Mouse (Mus musculus): ENCODE data around the gene Olfr473. TPM values are rescaled to one million over a fixed set of nuclear protein-coding genes. Genes with fewer than 3 reads are reported as not detected.

The Olfr473 gene
- not detected in 2 replicates for polyA plus RNA-seq (2015; fragmentation: Nextera tagmentation; extraction: Ambion mirVana)

GRCm38 (mm10) chr7:107930146-107930545, at the start of gene Olfr473:
Olfr473 (plus strand) TSS chr7:107930446.

GRCm38 (mm10) chr7:107897602-107898001, 32.6 kb upstream of the Olfr473 start, which contains the start of gene Olfr472:
Olfr472 (plus strand) TSS chr7:107897902.

GRCm38 (mm10) chr7:107954343-107954742, 24.1 kb downstream of the Olfr473 start, which contains the start of gene Olfr474:
Olfr474 (plus strand) TSS chr7:107954643.

DNA sequence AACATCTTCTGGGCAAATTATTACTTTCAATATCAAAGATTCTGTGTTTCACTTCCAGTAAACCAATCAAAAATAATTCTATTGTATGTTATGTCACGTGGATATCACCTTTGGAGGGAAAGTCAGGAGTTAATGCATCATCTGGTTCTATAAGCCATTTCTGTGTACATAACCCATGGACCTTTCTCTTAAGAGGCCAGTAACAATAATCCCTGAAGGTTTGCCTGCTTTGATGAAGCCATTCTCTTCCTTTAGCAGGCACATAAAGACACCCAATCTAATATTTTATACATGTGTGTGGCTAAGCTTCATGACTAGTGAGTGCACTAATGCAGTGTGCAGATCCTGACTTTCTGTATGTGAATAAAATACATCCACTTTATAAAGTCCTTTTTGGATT, 34.3 kb downstream of the Olfr473 start, which contains the start of gene Olfr476:
Olfr476 (plus strand) TSS at position 301 of the 400 bp plus-strand sequence.

Other genes with a start within 250 kb of the Olfr473 start
- gene Cyb5r2, start 172.4 kb upstream of the Olfr473 start, polyA plus RNA-seq (2015; fragmentation: Nextera tagmentation; extraction: Ambion mirVana), result 0.34 and 0.39 TPM in 2 replicates
- not detected in 2 replicates for gene Ovch2, start 129.2 kb upstream of the Olfr473 start, polyA plus RNA-seq (2015; fragmentation: Nextera tagmentation; extraction: Ambion mirVana)
- gene Olfr467, start 118.2 kb upstream of the Olfr473 start, polyA plus RNA-seq (2015; fragmentation: Nextera tagmentation; extraction: Ambion mirVana), result not detected in 2 replicates
- gene Olfr469, start 104.9 kb upstream of the Olfr473 start, polyA plus RNA-seq (2015; fragmentation: Nextera tagmentation; extraction: Ambion mirVana), result not detected in 2 replicates
- gene Olfr470, start 83.0 kb upstream of the Olfr473 start, polyA plus RNA-seq (2015; fragmentation: Nextera tagmentation; extraction: Ambion mirVana), result not detected in 2 replicates
- not detected in 2 replicates for gene Olfr472, start 32.5 kb upstream of the Olfr473 start, polyA plus RNA-seq (2015; fragmentation: Nextera tagmentation; extraction: Ambion mirVana)
- gene Olfr474, start 24.2 kb downstream of the Olfr473 start, polyA plus RNA-seq (2015; fragmentation: Nextera tagmentation; extraction: Ambion mirVana), result not detected in 2 replicates
- gene Olfr476, start 34.4 kb downstream of the Olfr473 start, polyA plus RNA-seq (2015; fragmentation: Nextera tagmentation; extraction: Ambion mirVana), result not detected in 2 replicates
- gene Olfr477, start 56.2 kb downstream of the Olfr473 start, polyA plus RNA-seq (2015; fragmentation: Nextera tagmentation; extraction: Ambion mirVana), result not detected in 2 replicates
- not detected in 2 replicates for gene Olfr478, start 103.5 kb downstream of the Olfr473 start, polyA plus RNA-seq (2015; fragmentation: Nextera tagmentation; extraction: Ambion mirVana)
- gene Olfr479, start 120.2 kb downstream of the Olfr473 start, polyA plus RNA-seq (2015; fragmentation: Nextera tagmentation; extraction: Ambion mirVana), result not detected in 2 replicates
- gene Olfr480, start 136.9 kb downstream of the Olfr473 start, polyA plus RNA-seq (2015; fragmentation: Nextera tagmentation; extraction: Ambion mirVana), result not detected in 2 replicates
- gene Olfr481, start 149.4 kb downstream of the Olfr473 start, polyA plus RNA-seq (2015; fragmentation: Nextera tagmentation; extraction: Ambion mirVana), result not detected in 2 replicates
- 0.12 TPM in 1 of 2 replicates, not detected in the other for gene Olfr482, start 167.1 kb downstream of the Olfr473 start, polyA plus RNA-seq (2015; fragmentation: Nextera tagmentation; extraction: Ambion mirVana)
- not detected in 2 replicates for gene Olfr483, start 170.4 kb downstream of the Olfr473 start, polyA plus RNA-seq (2015; fragmentation: Nextera tagmentation; extraction: Ambion mirVana)
- not detected in 2 replicates for gene Olfr484, start 197.0 kb downstream of the Olfr473 start, polyA plus RNA-seq (2015; fragmentation: Nextera tagmentation; extraction: Ambion mirVana)
- gene Olfr485, start 229.4 kb downstream of the Olfr473 start, polyA plus RNA-seq (2015; fragmentation: Nextera tagmentation; extraction: Ambion mirVana), result not detected in 2 replicates
- not detected in 2 replicates for gene Olfr486, start 242.3 kb downstream of the Olfr473 start, polyA plus RNA-seq (2015; fragmentation: Nextera tagmentation; extraction: Ambion mirVana)